Mouse (Mus musculus) thymus, postnatal 10 days (tissue): ENCODE results near the gene Pja2.
"Not testable (repeated sequence)": the region's sequence is repeated elsewhere in the genome, so short reads cannot be mapped to it uniquely, and the experiment has no call there.

Experiments used
- DNase-seq, 2 experiments: peaks; one replicate each; pipeline ENCODE4 v3.0.0; 2021; ENCODE audit warnings: low spot score in 2 of 2

The Pja2 gene

DNA sequence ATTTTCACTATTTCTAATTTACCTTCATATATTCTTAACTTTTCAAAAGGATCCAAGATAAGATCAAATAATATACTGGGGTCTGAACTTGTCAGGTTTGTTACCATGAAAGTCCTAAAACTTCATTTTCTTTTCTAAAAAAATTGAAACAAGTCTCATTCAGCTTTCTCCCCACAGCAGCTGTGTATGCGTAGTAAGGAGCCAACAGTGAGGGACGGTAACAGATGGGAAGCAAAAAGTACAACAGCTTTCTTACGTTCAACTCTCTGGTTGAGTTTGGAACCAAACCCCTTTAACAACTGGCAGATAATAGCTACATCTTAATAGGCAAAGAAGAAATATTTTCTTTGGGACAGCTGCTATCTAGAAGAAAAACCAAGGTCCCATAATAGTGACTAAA, 50.3 kb downstream of the Pja2 start:
- not testable (repeated sequence) for DNase-seq

GRCm38 (mm10) chr17:64277649-64278212, 54.0 kb downstream of the Pja2 start:
- no peak for DNase-seq

GRCm38 (mm10) chr17:64276666-64277065, 55.0 kb downstream of the Pja2 start:
- no peak for DNase-seq

- no peak for DNase-seq
Observed at GRCm38 (mm10) chr17:64275188-64275587, 56.5 kb downstream of the Pja2 start.

DNA sequence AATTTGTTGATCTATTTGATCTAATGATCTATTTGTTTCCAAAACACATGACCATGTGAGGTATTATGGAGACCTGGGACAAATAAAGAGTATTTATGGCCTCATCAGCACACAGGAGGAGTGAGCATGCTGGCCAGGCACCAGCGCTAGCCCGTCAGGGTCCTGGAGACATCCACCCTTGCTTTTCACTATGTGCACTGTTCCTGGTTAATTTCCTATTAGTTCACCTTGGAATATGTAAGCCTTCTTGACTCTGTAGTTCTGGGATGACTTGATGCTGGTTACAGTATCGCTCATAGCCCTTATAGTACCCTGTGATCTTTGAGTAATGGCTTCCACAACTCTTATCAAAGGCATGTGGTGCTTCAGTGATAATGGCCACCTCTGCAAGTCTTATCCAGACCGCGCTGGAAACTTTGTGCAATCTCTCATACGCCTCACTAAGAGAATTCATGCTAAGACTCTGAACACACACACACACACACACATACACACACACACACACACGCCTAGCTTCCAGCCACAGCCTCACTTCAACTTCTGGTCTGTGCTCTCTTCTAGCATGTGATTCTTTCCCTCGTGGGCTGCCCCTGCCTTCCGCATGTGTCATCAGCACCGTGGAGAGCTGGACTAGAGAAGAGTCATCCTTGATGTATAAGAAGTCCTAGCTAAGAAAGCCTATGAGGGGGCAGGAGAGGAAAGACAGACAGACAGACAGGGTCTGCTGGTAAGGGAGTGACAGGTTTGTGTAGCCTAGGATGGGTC, 57.2 kb downstream of the Pja2 start:
- no peak for DNase-seq

DNA sequence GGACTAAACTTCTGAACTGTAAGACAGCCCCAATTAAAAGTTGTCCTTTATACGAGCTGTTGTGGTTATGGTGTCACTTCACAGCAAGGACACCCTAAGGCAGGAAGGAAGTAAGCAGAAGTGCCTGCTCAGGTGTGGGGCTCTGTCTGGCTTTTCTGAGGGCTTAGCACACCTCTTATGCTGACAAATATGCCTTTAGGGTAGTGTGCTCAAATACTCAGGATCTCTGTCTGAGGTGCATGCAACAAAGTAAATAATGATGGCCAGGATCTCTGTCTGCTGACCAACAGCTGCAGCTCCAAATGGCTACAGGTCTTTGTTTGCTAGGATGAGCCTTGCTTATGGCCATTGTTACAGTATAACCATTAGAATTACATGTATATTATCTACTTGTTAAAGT, 71.1 kb downstream of the Pja2 start:
- no peak for DNase-seq

DNA sequence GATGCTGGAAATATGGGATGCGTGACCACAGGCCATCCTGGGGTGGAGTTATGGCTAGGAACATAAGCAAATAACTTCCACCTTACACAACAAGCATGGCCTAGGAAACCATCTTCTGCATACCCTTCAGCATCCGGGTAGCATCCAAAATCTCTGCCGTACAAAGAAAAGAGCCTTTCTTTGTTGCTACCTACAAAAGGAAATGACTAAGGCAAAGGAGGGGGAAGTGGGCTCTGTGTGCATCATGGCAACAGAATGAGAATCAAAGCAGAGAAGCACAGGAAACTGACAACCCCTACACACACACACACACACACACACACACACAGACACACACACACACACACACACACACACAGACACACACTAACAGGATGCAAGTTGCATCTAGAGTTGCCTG, 83.5 kb downstream of the Pja2 start:
- DNase-seq = no peak

DNA sequence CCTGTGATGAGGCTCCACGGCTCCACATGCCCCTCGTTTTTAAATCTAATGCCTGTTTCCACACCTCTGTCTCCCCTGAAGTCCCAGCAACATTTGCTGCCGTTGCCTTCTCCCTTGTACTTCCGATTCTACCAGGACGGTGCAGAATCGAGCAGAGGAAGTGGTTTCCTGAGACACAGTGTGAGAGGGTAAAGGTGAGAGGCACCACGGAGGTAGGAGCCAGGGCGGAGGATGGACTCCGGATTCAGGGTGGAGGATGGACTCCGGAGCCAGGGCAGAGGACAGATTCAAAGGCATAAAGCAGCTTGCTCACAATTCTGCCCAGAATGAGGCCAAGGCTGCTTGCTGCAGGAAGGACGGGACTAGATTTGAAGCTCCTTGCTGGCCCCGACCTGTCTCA, 88.8 kb downstream of the Pja2 start:
- no peak for DNase-seq

- no peak for DNase-seq
Observed at GRCm38 (mm10) chr17:64242310-64242859, 89.3 kb downstream of the Pja2 start.

DNA sequence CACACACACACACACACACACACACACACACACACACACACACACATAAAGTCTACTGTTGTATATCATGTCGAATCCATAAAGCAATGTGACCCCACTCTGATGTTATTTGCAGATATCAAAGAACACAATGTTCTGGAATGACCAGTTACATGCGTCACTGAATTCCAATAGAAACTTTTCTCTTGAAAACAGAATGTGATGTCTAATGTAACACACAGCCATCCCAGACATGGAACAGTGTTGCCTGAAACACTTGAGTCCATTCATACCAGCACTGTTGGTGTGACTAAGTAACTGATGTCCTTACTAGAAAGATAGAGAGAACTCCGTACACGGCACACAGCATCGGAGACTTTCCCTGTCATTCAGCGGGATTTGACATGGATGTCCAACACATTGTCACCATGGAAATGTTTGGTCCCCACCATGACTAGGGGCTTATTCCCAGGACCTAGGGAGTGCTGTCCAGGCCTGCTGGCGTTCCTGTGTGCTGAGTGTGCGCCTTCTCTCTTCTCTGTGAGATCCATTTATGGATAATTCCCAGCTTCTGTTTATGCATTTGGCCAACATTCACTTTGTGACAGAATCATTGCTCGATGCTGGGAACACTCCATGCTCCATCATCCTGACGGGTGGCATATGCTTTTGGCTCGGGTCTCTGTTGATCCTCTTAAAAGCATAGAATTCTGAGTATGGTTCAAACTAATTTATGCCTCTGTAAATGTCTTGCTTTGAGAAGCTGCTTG, 90.0 kb downstream of the Pja2 start:
- DNase-seq = no peak

- no peak for DNase-seq
Observed at GRCm38 (mm10) chr17:64232134-64232533, 99.6 kb downstream of the Pja2 start.

DNA sequence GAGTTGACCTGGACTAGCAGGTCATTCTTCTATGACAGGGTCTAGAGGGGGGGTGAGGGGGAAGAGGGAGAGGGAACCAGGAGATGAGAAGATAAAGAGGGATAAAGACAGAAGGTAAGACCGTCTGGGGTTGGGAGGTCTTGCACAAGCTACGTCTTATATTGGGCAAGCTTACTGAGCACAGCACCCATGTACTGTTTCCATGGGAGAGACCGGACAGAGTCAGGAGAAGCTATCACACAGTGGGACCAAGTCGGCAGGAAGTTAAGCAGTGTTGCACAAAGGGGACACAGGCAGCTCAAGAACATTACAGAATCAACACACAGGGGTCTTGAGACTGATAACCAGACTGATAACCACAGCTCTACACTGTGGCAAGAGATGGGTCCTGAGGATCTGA, 100.1 kb downstream of the Pja2 start:
- DNase-seq = not testable (repeated sequence)

DNA sequence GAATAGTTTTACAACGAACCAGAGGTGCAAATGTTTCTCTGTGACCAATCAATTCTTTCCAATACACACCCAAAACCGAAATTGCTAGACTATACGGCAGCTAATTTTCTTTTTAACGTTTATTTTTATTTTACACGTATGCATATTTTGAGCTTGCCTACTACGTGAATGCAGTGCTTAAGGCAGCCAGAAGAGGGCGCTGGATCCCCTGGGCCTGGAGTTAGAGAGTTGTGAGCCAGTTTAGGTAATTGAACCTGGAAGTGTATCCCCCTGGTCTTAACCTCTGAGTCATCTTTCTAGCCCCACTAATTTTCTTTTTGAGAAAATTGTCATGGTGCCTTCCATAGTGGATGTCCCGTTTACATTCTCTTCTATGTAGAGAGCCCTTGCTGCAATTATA, 100.5 kb downstream of the Pja2 start:
- peak in 1 of 2 experiments; percentile 25 for DNase-seq
